Mouse (Mus musculus) kidney, postnatal 4 days (tissue): ENCODE measurements at regions not wholly inside any gene's neighbourhood (a gene's known extent, or its start where the extent isn't known, plus 50 kb on each side); places are given as distances from the start of the nearest gene placed in this dataset.
A peak's percentile ranks its signal among the peaks of the same experiment; 100 is the strongest.

Experiments
- DNase-seq, 2 experiments: peaks; one replicate each; pipeline ENCODE4 v3.0.0; 2021; ENCODE audit warnings: mixed read lengths in 2 of 2

DNA sequence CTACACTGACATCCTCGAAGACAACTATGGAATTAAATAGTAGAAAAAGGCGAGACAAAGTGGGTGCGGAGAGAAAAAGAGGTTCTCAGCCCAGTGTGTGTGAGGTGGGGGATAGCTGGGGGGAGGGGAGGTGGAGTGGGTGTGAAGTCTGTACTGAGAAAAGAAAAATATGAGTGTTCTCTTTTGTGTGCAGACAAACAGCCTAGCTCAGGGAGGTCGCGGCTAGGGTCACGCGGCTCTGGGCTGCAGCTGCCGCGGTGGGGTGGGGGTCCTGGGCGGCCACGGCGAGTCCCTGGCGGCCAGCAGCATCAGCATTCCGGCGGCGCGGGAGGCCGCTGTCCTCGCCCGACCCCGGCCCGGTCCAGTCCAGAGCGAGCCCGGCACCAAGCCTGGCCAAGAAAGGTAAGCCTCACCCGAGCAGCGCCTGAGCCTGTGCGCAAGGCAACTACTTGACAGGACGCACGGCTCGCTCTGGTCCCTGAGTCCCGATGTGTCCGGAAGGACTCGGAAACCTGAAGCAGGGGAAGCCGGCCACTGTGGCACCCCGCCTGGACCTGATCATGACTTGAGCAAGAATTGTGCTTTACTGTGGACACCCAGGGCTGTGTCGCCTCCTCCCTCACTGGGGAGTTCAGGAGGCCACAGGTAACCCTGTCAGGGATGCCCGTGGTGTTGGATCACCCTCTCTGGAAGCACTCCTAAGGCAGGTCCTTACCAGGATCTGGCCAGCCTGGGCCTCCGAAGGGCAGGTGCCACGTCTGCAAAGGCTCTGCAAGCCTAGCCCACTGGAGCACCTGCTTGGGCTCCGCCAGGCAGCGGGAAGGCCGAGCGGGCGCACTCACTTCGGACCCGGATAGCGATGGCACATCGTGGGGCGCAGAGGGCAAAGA, 91.4 kb upstream of the Dio3 start:
- DNase-seq = peak; percentile 24 to 25

DNA sequence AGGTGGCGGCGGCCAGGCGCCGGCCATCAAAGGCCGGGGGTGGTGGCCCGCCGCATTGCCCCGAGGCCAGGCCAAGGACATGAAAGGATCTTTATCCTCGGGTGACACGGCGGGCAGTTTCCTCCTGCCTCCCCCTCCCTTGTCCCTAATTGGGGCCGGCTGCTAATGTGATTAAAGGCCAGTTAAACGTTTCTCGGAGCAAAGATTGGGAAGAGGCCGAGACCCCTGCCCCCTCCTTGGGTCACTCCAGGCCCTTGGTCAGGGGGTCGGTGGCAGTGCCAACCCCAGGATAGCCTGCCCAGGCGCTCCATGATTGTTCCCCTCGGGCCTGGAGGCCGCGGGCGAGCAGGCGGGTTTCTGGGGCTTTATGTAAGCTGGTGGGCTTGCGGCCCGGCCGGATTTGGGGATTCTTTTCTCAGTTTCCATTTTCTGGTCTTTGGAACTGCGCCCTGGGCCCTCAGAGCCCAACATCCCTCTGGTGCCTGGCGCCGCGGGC, 90.7 kb upstream of the Dio3 start:
- peak; percentile 6 for DNase-seq

DNA sequence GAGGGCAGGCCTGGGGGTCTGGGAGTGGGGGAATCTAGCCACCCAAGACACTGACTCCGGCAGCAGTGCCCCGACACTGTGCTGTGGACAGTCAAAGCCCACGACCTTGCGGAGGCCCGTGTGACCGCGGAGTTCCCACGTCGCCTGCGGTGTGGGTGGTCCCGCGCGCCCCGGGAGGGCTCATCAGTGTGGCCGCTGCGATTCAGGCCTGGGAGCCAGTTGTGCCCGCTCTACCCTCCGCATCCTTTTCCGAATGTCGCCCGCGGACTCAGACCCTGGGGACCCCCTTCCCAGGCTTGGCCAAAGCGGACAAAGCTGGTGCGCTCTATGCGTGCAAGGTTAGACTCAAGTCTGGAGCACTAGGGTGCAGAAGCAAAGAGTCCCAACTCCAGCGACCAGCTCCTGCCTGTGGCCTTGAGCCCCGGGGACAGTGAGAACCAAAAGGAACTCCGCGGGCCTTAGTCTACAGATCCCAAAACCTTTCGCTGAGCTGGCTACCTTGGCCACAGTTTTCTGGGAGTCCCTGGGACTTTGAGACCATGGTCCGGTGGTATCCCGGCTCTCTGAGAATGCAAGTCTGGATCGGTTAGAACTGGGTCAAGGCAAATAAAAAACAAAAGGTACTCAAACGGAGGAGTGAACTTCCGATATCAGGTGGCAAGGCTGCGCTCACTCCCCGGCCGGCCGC, 90.1 kb upstream of the Dio3 start:
- peak; percentile 11 to 30 for DNase-seq

DNA sequence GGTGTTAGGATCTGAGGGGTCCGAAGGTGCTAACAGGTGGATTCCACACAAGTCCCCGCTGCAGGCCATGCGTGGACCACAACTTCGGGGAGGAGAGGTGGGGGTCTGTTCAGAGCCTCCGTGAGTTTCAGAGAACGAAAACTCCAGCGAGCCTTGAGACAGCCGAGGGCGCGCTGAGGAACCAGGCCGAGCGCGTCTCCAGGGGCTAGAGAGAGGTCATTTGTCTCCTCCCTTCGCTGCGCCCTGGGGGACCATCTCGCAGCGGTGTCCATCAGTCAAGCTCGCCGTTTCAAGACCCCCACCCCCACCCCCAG, 89.6 kb upstream of the Dio3 start:
- DNase-seq = peak in 1 of 2 experiments; percentile 21

DNA sequence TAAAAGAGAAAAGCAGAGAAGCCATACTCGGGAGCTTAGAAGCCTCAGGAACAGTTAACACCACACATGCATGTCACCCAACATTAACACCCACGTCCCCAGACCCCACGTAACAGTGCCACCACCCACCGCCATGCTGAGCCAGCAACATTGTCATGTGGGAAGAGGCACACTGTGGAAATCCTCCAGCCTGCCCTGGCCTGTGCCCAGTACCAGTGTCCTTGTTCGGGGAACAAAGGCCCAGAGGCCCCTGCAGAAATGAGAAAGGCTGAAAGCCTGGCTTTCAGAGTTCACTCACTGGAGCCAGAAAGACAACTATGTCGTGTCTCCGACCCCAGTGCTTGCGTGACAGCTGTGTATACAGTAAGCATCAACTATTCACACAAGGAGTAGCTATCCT, 86.7 kb upstream of the Dio3 start:
- DNase-seq = no peak

DNA sequence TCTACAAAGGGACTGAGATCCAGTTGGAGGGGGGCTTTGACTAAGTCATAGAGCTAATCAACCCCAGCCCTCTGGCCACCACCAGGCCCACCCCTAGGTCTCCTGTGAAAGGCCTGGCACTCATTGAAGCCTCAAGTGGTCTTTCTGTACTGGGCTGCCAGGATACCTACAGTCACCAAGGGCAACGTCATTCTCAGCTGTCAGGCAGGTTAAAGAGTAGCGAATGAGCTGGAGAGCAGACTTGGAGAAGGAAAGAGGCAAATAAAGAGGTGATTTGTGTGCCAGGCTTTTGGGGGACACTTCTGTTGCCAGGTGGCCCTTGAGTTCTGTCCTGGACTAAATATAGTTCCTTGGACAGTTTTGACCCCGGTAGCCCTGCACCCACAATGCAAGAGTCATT, 81.5 kb upstream of the Dio3 start:
- DNase-seq = no peak

DNA sequence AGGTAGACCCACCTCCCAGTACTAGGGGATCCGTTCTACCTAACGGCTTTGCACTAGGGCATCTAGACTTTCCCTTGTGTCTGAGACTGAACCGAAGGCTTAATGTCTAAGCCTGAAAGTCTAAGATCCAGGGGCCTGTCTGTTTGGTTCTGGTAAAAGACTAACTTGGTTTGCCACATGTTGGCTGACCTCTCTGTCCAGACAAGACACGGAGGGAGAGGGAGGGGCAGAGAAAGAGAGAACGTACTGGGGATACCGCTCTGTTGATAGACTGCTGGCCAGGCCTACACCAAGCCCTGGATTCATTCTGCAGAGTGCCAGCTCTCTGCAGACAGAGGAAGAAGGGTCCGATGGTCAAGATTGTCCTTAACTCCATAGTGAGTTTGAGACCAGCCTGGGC, 78.4 kb upstream of the Dio3 start:
- DNase-seq = peak in 1 of 2 experiments; percentile 17

DNA sequence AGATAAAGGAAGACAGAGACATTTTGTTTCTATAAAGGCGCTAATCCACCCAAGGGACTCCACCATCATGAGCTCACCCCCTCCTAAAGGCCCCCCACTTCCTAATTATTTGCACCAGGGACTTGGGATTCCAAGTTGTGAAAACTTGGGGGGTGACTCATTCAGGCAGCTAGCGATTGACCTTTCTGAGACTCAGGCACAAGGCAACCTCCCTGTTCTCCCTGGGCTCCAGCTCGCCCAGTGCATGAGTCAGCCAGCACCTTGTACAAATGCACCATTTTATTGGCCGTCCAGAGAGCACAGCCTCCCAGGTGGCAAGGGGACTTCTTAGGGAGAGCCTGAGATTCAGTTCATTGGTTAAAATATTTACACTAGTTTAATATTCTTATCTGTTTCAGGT, 78.0 kb upstream of the Dio3 start:
- no peak for DNase-seq

DNA sequence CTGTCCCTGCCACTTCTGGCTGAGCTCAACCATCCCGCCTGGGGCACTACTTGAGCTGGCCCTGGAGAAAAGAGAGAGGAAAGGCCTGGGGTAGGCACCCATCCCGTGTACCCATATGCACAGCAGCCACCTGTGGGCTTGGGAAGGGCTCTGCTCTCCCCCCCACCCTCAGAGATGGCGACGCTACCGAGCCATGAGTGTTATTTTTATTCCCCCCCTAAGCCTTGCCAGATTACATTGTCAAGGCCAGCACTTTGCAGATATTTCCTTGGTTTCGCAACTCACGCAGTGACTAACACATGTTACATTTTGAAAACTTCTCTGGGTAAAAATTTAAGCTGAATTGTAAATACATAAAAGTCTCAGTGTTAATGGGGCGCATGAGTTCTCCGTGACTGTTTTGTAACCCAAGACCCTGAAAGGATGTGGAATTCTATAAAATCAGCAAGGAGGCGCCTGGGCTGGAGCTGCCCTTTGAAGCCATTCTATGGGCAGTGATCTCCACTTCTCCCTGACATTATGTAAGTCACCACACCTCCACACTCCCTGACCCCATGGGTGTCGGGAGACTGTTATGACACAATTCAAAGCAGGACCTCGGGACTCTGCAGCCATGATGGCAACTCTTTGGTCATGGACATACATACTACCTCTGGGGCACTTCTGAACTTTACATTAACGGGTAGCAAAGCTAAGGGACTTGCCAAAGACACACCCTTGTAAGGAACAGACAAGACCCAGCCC, 75.4 kb upstream of the Dio3 start:
- DNase-seq = no peak

DNA sequence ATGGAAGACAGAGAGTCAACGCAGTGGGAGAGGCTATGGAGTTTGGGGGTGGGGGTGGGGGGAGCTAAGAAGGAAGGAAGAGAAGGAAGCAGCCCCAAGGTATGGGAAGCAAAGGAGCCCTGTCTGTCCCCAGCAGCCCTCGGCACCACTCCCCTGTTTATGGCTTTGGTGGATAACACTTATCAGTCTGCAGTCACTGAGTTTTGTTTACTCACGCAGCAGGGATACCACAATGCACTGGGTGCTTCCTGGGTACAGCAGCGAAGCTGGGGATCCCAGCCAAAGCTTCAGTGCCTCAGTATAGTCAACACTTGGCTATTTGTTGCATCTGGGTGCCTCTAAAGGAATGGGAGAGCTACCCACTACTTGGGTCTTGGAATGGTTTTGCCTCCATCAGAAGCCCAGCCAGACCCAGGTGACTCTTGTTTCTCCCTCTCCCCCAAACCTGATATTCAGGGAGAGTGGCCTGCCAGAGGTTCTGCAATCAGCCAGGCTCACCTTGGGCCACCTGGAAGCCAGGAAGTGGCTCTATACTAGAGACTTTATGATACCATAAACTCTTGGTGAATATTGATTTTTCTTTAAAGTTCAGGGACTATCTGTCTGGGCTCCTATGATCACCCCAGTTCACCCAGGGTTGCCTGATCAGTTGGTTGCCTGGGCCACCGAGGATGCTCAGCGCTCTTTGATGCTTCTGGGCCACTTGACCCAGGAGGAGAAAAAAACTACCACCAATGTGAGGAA, 74.5 kb upstream of the Dio3 start:
- DNase-seq = no peak

DNA sequence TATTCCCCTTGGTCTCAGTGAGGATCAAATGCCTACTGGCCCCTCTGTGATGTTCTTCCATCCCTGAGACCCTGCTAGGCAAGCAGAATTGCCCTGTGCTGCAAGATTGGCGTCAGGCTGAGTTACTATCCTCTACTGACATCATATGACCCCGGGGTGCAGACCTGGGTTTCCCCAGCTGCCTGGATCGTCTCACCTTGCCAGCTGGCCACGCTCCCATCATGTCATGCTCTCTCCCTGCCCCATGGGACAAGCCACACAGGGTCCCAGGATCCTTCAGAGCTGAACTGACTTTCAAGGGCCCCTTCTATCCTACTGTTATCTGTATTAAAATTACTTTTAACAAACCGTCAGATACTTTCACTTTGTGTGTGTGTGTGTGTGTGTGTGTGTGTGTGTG, 72.6 kb upstream of the Dio3 start:
- DNase-seq = no peak

DNA sequence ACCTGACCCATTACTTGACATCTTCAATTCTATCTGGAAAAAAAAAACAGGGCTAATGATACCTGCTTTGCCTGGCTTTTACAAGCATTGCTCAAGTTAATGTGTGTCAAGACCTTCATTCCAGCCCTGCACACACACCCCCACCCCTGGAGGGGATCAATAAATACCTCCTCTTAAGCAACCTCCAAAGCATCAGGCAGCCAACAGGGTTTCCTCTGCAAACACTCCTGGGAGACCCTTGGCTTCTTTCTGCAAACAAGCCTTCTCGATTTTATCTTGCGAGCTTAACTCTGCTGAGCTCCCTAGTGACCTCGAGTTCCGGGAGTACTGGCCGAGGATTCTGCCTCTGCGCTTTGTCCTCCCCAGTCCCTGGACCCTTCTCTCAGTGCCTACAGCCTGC, 72.1 kb upstream of the Dio3 start:
- DNase-seq = no peak

DNA sequence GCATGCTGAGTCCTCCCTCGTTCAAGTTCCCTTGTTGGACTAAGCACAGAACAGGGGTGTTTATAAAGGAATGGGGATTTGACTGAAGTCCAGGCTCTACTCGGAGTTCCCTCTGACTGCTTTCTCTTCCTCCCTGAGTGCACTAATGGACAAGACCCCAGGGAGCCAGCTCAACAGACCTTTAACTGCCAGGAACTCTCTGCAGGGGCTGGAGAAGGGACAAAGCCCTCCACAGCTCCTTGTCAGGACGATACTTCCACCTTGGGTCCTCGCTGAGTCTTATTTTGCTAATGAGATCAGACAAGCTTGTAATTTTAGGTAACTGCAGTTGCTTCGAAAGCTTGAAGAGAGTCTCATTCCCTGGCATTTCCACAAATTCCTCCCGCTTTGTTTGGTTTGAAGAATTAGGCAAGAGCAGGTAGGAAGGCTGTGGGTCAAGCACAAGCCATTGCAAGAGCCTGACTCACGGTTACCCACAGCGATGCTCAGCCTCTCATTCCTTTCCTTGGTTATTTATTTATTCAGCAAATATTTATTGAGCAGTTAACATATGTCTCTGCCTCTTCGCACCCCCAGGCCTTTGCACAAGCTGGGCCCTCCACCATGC, 71.5 kb upstream of the Dio3 start:
- no peak for DNase-seq

DNA sequence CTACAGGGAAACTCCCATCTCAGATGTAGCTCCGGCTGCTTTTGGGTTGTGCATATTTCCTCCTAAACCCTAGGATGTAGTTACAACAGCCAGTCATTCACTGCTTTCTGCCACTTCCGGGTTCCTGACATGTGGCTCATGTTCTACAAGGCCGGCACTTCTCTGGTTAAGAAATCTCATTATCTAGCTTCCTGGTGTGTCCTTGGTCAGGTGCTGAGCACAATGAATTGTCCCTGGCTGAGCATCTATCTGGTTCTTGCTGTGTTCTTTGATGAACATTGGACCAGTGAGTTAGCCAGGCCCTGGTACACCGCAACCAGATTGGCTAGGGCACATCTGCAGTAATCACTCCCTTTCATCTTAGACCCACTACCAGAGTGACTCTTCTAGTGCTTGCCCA, 66.2 kb upstream of the Dio3 start:
- no peak for DNase-seq

DNA sequence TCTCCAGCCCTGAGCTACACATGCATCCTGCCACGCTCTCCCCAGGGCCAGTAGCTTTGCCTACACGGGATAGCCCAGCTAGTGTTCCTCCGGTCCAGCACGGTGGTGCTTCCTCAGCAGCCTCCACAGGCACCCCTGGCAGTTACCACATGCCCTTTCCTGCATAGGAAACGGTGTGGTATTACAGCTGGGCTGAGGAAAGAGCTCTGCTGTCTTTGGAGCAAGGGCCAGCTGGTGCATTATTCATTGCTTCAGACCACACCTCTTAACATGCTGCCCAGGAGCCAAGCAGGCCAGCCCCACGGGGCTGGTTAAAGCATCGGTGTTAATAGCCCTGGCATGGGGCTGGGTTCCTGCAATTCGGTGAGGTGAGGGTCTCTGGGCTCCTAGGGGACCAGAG, 64.0 kb upstream of the Dio3 start:
- DNase-seq = no peak

DNA sequence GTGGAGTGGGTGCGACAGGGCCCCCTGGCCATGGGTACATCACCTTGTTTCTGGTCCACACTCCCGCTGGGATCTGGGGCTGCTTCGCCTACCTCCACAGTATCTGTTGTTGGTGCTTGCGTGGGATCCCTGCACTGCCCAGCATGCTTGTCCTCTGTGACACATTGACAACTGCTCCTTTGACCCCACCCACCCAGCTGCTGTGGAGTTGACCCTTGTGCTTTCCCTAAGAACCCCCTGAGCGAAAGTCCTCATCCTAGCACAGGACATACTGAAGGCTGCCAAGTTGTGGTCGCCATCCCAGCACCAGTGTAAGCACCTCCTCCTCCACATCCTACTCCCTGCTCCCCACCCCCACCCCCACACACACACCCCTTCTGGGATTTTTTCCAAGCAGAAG, 63.6 kb upstream of the Dio3 start:
- peak in 1 of 2 experiments; percentile 47 for DNase-seq

DNA sequence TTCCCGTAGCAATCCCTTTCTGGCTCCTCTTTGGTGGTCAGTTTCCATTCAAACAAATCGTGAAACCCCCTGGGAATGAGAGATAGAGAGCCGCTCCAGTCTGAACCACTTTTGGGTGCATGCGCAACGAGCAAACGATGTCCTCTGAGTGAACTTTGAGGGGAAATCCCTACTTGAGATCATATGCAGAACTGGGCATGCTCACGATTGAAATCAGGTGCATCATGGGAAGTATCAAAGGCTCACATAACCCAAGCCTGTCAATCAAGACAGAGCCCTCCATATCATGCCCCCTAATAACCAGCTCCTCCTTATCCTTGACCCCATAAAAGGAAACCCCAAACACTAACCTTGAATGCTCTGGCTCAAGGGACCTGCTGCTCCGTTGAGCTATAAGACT, 59.1 kb upstream of the Dio3 start:
- no peak for DNase-seq

DNA sequence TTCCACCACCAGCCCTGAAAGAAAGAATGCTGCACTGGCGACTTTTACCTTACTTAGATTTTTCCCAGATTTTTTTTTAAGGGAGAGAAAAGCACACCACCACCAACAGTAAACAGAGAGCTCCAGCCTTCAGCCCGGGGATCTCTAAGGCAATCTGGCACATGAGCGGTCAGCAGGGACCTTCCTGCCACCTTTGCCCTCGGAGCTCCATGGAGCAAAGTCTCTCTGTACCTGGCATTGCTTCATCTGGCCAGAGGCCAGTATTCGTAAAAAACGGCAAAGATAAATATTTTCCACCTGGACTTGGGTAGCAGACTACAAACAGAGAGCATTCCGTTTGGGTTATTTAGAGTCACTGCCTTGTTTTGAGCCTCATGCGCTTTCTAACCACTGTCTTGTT, 58.4 kb upstream of the Dio3 start:
- peak; percentile 48 to 68 for DNase-seq

DNA sequence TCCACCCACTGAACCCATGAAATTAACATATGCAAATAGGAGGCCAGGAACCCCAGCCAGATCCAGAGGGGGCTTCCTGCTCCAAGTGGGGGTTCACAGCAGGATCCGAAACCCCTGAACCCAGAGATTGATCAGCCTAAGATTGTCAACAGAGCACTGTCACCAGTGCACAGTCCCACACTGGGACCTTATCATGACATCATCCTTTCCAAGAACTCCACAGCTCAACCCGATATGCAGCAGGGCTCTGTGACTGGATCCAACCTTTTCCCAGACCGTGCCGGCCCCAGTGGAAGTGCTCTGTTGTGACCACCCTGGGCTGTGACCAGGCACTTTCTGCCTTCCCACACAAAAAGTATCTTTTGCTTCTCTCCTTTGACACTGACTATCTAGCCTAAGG, 57.7 kb upstream of the Dio3 start:
- DNase-seq = no peak

DNA sequence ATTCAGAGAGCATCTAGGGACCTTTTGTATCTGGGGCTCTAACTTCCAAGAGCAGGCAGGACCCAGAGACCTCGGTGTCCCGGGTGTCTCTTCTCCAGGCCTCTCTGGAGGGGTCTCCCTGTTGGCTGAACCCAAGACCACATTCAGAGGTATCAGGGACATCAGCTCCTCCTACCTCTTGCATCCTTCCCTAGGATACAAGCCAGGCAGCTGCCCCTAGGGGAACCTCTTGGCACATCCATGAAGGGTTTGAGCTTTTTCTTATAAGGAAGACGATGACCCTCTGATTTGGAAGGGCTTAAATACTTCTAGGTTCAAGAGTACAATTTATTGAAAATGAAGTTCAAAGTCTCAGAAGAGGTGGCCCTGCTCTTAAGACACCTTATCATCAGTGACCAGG, 57.2 kb upstream of the Dio3 start:
- DNase-seq = no peak

DNA sequence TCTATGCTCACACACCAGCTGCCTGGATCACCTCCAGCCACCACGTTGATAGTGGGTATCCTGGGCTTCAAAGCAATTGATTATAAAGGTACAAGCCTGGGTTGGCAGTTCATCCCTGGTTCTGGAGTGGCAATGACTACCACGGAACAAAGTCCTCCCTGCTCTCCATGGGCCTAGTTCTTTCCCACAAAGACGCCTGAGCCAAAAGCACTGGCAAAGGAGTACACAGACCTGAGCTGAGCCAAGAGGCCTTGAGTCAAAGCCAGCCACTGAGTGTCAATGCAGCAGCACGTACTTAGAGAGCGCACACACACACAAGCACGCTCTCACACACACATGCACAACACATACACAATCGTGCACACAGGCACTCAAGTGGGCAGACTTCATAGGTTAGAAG, 54.6 kb upstream of the Dio3 start:
- no peak for DNase-seq

DNA sequence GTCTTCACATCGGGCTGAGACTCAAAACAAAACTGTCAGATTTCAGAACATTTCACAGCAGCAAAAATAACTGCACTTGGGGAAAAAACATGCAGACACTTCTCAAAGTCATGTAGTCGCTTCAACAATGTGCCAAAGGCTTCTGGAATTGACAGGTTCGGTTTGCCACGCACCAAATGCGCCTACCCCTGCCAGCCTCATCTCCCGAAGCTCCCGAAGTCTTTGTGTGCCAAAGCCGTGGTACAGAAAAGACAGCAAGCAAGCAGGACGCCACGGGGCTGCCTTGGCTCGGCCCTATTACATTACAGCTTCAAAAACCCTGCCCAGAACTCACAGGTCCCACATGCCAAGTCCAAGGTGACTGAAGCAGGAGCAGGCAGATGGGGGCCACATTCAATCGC, 50.9 kb upstream of the Dio3 start:
- DNase-seq = no peak
